Mouse (Mus musculus): ENCODE measurements at regions not wholly inside any gene's neighbourhood (a gene's known extent, or its start where the extent isn't known, plus 50 kb on each side); places are given as distances from the start of the nearest gene placed in this dataset.

DNA sequence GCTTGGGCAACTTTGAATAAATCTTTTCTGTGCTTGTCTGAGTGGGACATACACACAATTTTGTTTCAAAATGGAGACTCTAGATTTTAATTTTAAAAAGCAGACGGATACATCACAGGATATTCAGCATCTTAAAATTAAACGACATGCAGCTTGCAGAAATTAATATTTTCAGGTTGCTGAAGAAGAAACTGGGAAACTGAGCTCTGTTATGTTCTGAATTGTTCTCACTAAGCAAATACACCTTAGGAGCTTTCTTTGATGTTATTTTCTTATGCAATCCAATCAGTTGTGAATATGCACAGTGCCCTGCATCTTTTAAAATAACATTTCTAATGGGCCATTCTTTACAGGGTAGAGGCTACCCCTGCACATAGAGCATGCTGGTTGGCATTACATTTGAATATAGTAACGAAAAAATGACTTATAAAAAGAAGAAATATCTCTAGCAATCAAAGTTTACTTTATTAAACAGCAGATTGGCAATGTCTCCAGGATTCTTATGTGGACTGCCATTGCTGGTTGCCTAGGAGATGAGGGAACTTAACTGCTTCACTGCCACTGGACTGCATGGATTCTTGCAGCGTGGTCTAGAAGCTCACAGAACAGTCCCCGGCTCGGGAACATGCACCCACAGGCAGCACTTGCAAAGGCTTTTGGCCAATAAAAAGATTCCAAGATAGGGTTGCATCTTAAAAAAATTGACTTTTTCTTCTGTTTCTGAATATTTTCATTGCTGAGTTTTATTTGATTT lies 279.7 kb downstream of the Sox11 start:
- 77% methylated on average over 6 of the region's 6 CpGs for WGBS
- Histone ChIP-seq H3K36me3 (ENCODE audit: control insufficient read depth, insufficient read depth, low read length) (no peaks in the 10 kb centered on the region), H3K4me2 (replicated peaks; ENCODE audit: low read depth) (peak overlapping the region; percentile 51; the same call in 1 of the 2 replicates), H3K9me3 (ENCODE audit: control insufficient read depth, low read length) (no peaks in the 10 kb centered on the region), H3K4me1 (replicated peaks; ENCODE audit: control insufficient read depth, insufficient read depth) (0 out of 2 replicates have a peak, but pooled peaks cover 3% of the 10 kb centered on the region), H3K9ac (ENCODE audit: low read length) (no peak overlapping the region), H3K27me3 (ENCODE audit: control insufficient read depth, insufficient read depth, low read length) (no peaks in the 10 kb centered on the region), H3K4me3 (ENCODE audit: low read depth, low read length) (no peak overlapping the region), H3K27ac (replicated peaks) (no peak overlapping the region)
- no peak for ATAC-seq (ENCODE audit: low FRiP score, low TSS enrichment)
- TF ChIP-seq CTCF (IDR thresholded peaks at IDR 0.05; ENCODE audit: low read depth) (no peak), EP300 (optimal IDR thresholded peaks at IDR 0.05) (no peak)
- no peak for DNase-seq (ENCODE audit: low spot score)

DNA sequence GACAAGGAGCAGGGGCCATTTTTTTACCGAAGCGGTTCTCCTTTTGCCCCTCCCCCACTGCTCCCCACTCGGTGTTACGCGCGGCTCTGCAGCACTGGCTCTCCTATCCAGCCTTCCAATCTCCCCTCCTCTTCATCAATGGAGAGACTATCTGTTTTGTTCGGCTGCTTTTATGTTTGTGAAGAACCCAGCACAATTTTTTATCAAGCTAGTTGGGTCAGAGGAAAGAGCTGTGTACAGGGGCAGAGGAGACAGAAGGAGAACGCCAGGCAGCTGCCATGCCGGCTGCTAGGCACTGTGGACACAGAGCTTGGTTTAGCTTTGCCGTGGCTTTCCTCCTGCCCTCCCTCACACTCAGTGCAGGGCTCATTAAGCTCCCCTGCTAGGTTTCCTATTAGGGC lies 280.3 kb downstream of the Sox11 start:
- Histone ChIP-seq H3K27me3 (ENCODE audit: control insufficient read depth, insufficient read depth, low read length) (no peaks in the 10 kb centered on the region), H3K4me1 (replicated peaks; ENCODE audit: control insufficient read depth, insufficient read depth) (0 out of 2 replicates have a peak, but pooled peaks cover 3% of the 10 kb centered on the region), H3K4me3 (ENCODE audit: low read depth, low read length) (peak overlapping the region; percentile 20; the same call in 1 of the 2 replicates), H3K27ac (replicated peaks) (no peak overlapping the region), H3K9me3 (ENCODE audit: control insufficient read depth, low read length) (no peaks in the 10 kb centered on the region), H3K36me3 (ENCODE audit: control insufficient read depth, insufficient read depth, low read length) (no peaks in the 10 kb centered on the region), H3K9ac (ENCODE audit: low read length) (0 out of 2 replicates have a peak overlapping the region, but pooled peaks have one; percentile 23), H3K4me2 (replicated peaks; ENCODE audit: low read depth) (peak overlapping the region; percentile 51)
- ATAC-seq (ENCODE audit: low FRiP score, low TSS enrichment) (no peak), DNase-seq (ENCODE audit: low spot score) (peak; percentile 31)
- TF ChIP-seq EP300 (optimal IDR thresholded peaks at IDR 0.05): no peak
- no peak for TF ChIP-seq CTCF (IDR thresholded peaks at IDR 0.05; ENCODE audit: low read depth)
- WGBS: 5% methylated on average over 10 of the region's 10 CpGs

DNA sequence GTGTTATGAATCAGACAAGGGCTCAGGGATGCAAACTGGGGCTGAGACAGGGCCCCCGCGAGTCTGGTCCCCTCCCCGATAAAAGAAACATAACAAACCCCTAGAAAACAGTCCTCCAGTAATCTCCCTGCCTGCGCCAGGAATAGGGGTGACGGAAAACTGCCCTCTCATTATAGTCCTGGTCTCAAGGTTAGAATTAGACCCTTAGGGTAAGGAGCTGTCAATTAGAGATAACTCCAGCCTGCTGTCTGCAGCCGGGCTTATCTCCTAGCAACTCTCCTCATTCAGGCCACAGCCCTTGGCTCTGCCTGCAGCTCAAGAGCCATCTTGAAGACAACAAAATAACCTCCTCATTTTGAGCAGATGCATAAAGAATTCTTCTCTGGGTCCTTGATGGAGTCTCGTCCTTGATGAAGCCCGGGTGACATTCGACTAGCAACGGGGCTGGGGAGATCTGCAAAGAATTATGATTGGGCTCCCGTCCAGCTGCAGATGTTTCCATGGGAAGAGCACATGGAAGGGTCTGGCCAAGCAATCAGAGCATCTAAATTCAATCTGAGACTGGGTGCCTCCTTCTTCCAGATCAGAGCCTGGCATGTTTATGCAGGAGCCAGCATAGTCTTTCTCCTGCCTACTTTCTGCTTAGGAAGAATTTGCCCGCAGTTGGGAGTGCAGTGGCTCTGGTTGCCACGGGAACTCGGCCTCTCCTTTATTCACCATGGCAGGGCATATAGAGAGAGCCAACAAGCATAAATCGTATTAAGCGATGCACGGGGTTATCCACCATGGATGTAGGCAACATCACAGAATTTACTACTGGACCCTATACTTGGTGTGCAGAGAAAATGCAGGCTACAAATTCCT lies 281.2 kb downstream of the Sox11 start:
- Histone ChIP-seq H3K9me3 (ENCODE audit: control insufficient read depth, low read length) (no peaks in the 10 kb centered on the region), H3K36me3 (ENCODE audit: control insufficient read depth, insufficient read depth, low read length) (no peaks in the 10 kb centered on the region), H3K4me1 (replicated peaks; ENCODE audit: control insufficient read depth, insufficient read depth) (0 out of 2 replicates have a peak, but pooled peaks cover 3% of the 10 kb centered on the region), H3K4me2 (replicated peaks; ENCODE audit: low read depth) (peak overlapping the region; percentile 51; the same call in 1 of the 2 replicates), H3K4me3 (ENCODE audit: low read depth, low read length) (no peak overlapping the region), H3K27ac (replicated peaks) (no peak overlapping the region), H3K9ac (ENCODE audit: low read length) (no peak overlapping the region), H3K27me3 (ENCODE audit: control insufficient read depth, insufficient read depth, low read length) (no peaks in the 10 kb centered on the region)
- TF ChIP-seq CTCF (IDR thresholded peaks at IDR 0.05; ENCODE audit: low read depth) (no peak), EP300 (optimal IDR thresholded peaks at IDR 0.05) (no peak)
- WGBS: 23% methylated on average over 17 of the region's 17 CpGs
- ATAC-seq (ENCODE audit: low FRiP score, low TSS enrichment): no peak
- no peak for DNase-seq (ENCODE audit: low spot score)

DNA sequence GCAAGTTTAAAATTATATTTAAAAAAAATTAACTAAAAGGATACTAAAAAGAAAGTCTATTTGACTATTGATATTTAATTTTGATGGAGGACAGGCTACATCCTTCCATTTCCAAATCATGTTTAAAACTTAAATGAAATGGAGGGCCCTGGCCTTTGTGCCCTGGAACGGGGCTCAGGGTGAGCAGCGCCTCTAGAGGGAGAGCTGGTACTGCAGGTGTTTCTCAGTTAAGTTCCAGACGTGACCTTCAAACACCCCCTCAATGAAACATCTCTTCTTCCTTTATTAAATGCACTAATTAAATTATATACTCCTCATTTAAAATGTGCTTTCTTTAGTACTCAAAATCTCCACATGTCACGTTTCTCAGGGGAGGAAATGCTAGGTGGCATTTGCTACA lies 282.5 kb downstream of the Sox11 start:
- H3K4me1 ChIP-seq (replicated peaks; ENCODE audit: control insufficient read depth, insufficient read depth): 0 out of 2 replicates have a peak, but pooled peaks cover 3% of the 10 kb centered on the region
- ATAC-seq (ENCODE audit: low FRiP score, low TSS enrichment): no peak
- WGBS: 44% methylated on average over 4 of the region's 4 CpGs
- no peak overlapping the region for H3K4me3 ChIP-seq (ENCODE audit: low read depth, low read length)
- H3K9ac ChIP-seq (ENCODE audit: low read length): no peak overlapping the region
- DNase-seq (ENCODE audit: low spot score): peak; percentile 59
- no peak overlapping the region for H3K27ac ChIP-seq (replicated peaks)
- no peak overlapping the region for H3K4me2 ChIP-seq (replicated peaks; ENCODE audit: low read depth)
- no peaks in the 10 kb centered on the region for H3K27me3 ChIP-seq (ENCODE audit: control insufficient read depth, insufficient read depth, low read length)
- peak; percentile 70 for TF ChIP-seq CTCF (IDR thresholded peaks at IDR 0.05; ENCODE audit: low read depth)
- TF ChIP-seq EP300 (optimal IDR thresholded peaks at IDR 0.05): no peak
- H3K36me3 ChIP-seq (ENCODE audit: control insufficient read depth, insufficient read depth, low read length): no peaks in the 10 kb centered on the region
- no peaks in the 10 kb centered on the region for H3K9me3 ChIP-seq (ENCODE audit: control insufficient read depth, low read length)

DNA sequence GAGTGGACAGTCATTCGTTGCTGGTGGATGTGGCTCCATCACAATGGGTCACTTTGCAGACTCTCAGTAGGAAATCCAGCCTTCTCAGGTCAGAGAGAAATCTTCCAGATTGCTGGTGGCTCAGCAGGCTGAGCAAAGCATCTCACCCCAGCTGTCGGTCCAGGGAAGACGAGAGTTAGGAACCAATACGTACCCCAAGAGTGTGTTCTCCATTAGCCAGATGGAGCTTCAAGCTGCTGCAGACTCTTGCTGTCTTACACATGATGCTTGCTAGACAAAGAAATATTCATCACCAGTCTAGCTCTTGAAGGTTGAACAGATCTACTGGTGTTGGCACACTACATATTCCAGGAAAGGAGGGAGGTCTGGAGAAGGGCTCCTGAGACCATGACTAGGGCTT lies 288.0 kb downstream of the Sox11 start:
- no peak overlapping the region for H3K4me3 ChIP-seq (ENCODE audit: low read depth, low read length)
- H3K4me1 ChIP-seq (replicated peaks; ENCODE audit: control insufficient read depth, insufficient read depth): no peaks in the 10 kb centered on the region
- H3K9ac ChIP-seq (ENCODE audit: low read length): no peak overlapping the region
- WGBS: 87% methylated on average over 4 of the region's 4 CpGs
- H3K4me2 ChIP-seq (replicated peaks; ENCODE audit: low read depth): no peak overlapping the region
- H3K27ac ChIP-seq (replicated peaks): no peak overlapping the region
- DNase-seq (ENCODE audit: low spot score) (no peak), ATAC-seq (ENCODE audit: low FRiP score, low TSS enrichment) (no peak)
- TF ChIP-seq CTCF (IDR thresholded peaks at IDR 0.05; ENCODE audit: low read depth): no peak
- TF ChIP-seq EP300 (optimal IDR thresholded peaks at IDR 0.05): no peak
- H3K27me3 ChIP-seq (ENCODE audit: control insufficient read depth, insufficient read depth, low read length): no peaks in the 10 kb centered on the region
- no peaks in the 10 kb centered on the region for H3K9me3 ChIP-seq (ENCODE audit: control insufficient read depth, low read length)
- no peaks in the 10 kb centered on the region for H3K36me3 ChIP-seq (ENCODE audit: control insufficient read depth, insufficient read depth, low read length)
